Comparison of ENCODE assay signal across 8 mouse cellular contexts in the genomic region with DNA sequence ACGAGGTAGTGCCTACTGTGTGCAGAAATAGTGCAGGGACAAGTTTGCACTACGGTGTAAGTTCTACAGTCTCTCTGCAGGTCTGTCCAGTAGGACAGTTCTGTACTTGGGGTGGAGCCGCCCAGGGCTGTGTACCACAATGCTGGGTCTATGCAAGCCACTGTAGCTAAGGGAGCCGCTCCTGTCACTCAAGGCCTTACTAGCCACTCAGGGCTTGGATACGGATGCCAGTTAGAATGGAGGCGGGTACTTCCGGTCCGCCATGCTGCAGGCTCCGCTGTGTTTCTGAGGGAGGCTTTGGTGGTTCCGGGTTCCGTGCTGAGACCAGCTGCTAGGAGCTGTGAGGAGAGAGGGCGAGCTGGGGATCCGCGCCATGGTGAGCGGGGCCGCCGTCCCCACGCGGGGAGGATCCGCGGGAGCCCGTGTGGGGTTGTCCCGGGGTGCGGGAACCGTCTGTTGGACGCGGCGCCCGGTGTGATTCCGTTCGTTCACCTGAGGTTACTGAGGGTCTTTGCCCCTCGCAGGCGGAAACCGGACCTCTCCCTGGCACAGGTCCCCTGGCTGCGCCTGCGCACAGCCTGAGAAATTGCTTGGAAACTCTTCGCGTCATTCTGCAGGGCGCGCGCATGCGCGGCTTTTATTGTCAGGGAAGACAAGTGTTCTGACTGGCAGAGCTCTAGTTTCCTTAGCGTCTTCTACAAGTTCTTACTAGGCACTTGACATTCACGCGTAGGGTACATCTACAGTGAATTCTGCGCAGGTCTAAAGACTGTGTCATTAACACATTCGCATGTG. TPM values are rescaled to one million over a fixed set of nuclear protein-coding genes. Genes with fewer than 3 reads are reported as not detected.
DNase-seq lines count a peak whose midpoint lies in the region.
"Not testable (repeated sequence)": the region's sequence is repeated elsewhere in the genome, so short reads cannot be mapped to it uniquely, and the experiment has no call there.

No protein-coding gene starts in this region.

- WGBS in macrophage (ENCODE audit: missing documents), result 0% methylated on average over 4 of the region's 48 CpGs

- H3K36me3 ChIP-seq in macrophage (ENCODE audit: inconsistent target), result not testable (repeated sequence)

- H3K79me2 ChIP-seq in macrophage (ENCODE audit: inconsistent target), result not testable (repeated sequence)

- intact Hi-C loops in gastrocnemius, postnatal 14 days (cut with DNase I; ENCODE audit: low total_unique reads), result not testable (repeated sequence)

- not testable (repeated sequence) for H3K27ac ChIP-seq in macrophage

- peak overlapping the region; percentile 20 for H3K4me3 ChIP-seq in macrophage (ENCODE audit: inconsistent target)

- DNase-seq in adrenal gland, adult (ENCODE audit: inconsistent age in 2 of 2, low spot score in 1 of 2), result peak; percentile 78 to 85
- peak; percentile 89 for DNase-seq in embryo, embryonic 11 days
- peak; percentile 52 for DNase-seq in gastrocnemius, postnatal 14 days
- DNase-seq in induced T-regulatory cell, adult 2 months (ENCODE audit: low read depth), result peak; percentile 92
- DNase-seq in left cerebral cortex, adult 8-10 months (ENCODE audit: low spot score in 2 of 2), result peak; percentile 52 to 60
- peak; percentile 81 for DNase-seq in right cerebral cortex, adult 18-20 months
- DNase-seq in urinary bladder, adult 2 months (ENCODE audit: low spot score), result peak; percentile 24

RNA-seq across cellular contexts. Expression of a gene that starts 51.0 kb away (rescaled TPM):
- 1 to 10 TPM; 2.5 to 3.3 TPM for total RNA-seq in gastrocnemius, postnatal 14 days (2021)
- 10 to 100 TPM in 3 of 4 experiments, 1 to 10 TPM in 1; 9.4 to 12.9 (median 11.2) TPM for total RNA-seq in left cerebral cortex, adult 8-10 months (2022)
- 10 to 100 TPM in 8 of 26 experiments, 1 to 10 TPM in 12, under 1 TPM in 5, not detected in 1; 0.25 to 16.8 (median 6.5) TPM for total RNA-seq in macrophage (2018; cell fraction: chromatin; rRNA removed)
- total RNA-seq in macrophage (2018; cell fraction: cytosol; rRNA removed), result 1 to 10 TPM in 23 of 26 experiments, under 1 TPM in 3; 0.86 to 4.4 (median 3.1) TPM
- 10 to 100 TPM in 5 of 26 experiments, 1 to 10 TPM in 17, under 1 TPM in 4; 0.34 to 18.5 (median 3.5) TPM for total RNA-seq in macrophage (2018; cell fraction: nucleus; rRNA removed)
- polyA plus RNA-seq in macrophage (2018), result 2.8 to 3.9 TPM (median 3.2 TPM) in 3 replicates
- 6.1 and 6.9 TPM in 2 replicates for polyA plus RNA-seq in urinary bladder, adult 2 months (2012; rRNA removed)

Comparison
In these comparisons a context has a peak if more than half of its experiments do, and no peak if none do; other contexts are left out.
1. DNase-seq: peak in every context shown above with its lines; median percentile 92 in induced T-regulatory cell, adult 2 months; 89 in embryo, embryonic 11 days; 82 in adrenal gland, adult; 81 in right cerebral cortex, adult 18-20 months; 56 in left cerebral cortex, adult 8-10 months; 52 in gastrocnemius, postnatal 14 days; 24 in urinary bladder, adult 2 months.